Mouse (Mus musculus) neural tube, embryonic 12.5 days (tissue): Measurements from ENCODE around the gene Pip4k2a. TPM values are rescaled to one million over a fixed set of nuclear protein-coding genes. Genes with fewer than 3 reads are reported as not detected.

ENCODE experiments used
- ATAC-seq: fragments of 200-750 bp; cut with Nextera tagmentation; 2 replicates; pipeline ENCODE4 v1.8.0; 2017; ENCODE audit warnings: low read depth, mild to moderate bottlenecking, moderate TSS enrichment, moderate library complexity; ENCODE audit not compliant: low FRiP score
- H3K27ac ChIP-seq: fragments of 300-500 bp; sonication (generic); 2 replicates; pipeline ENCODE4 v1.5.1; 2016
- H3K27me3 ChIP-seq: fragments of 300-500 bp; sonication (generic); replicated peaks from 2 replicates; pipeline ENCODE4 v1.6.1; 2016; ENCODE audit warnings: mild to moderate bottlenecking
- H3K36me3 ChIP-seq: fragments of 300-500 bp; sonication (generic); 2 replicates; pipeline ENCODE4 v1.6.1; 2016; ENCODE audit warnings: mild to moderate bottlenecking
- H3K4me1 ChIP-seq: fragments of 300-500 bp; sonication (generic); 2 replicates; pipeline ENCODE4 v1.6.1; 2016
- H3K4me2 ChIP-seq: fragments of 300-500 bp; sonication (generic); replicated peaks from 2 replicates; pipeline ENCODE4 v1.6.1; 2016; ENCODE audit warnings: mild to moderate bottlenecking
- H3K4me3 ChIP-seq: fragments of 300-500 bp; sonication (generic); 2 replicates; pipeline ENCODE4 v1.5.1; 2016
- H3K9ac ChIP-seq: fragments of 300-500 bp; sonication (generic); 2 replicates; pipeline ENCODE4 v1.6.1; 2016; ENCODE audit warnings: mild to moderate bottlenecking
- H3K9me3 ChIP-seq: fragments of 300-500 bp; sonication (generic); 2 replicates; pipeline ENCODE4 v1.6.1; 2016; ENCODE audit warnings: mild to moderate bottlenecking
- WGBS: fragments of 180-500 bp; shearing (Covaris S2); methylation state at CpG from one replicate; pipeline ENCODE4 v1.1.7; 2016; 5-methylcytosine and 5-hydroxymethylcytosine counted together
- polyA plus RNA-seq: library from polyadenylated mRNA; unstranded; fragments of >200 nt; fragmentation: Nextera tagmentation; extraction: Ambion mirVana; gene quantifications from 2 replicates; pipeline ENCODE4 v1.2.1, GENCODE M21; 2016

The Pip4k2a gene
- polyA plus RNA-seq, 1 experiment from 2014 or later: 15.1 TPM

GRCm38 (mm10) chr2:18976175-18976574 lies 21.8 kb downstream of the Pip4k2a start:
- Histone ChIP-seq H3K4me2 (no peak overlapping the region), H3K4me1 (peaks cover 9% of the 10 kb centered on the region; the same call in 1 of the 2 replicates), H3K27me3 (no peaks in the 10 kb centered on the region), H3K4me3 (no peak overlapping the region), H3K27ac (no peak overlapping the region), H3K36me3 (no peaks in the 10 kb centered on the region), H3K9ac (no peak overlapping the region), H3K9me3 (0 out of 2 replicates have a peak, but pooled peaks cover 9% of the 10 kb centered on the region)
- WGBS: 92% methylated on average over 2 of the region's 2 CpGs
- no peak for ATAC-seq

GRCm38 (mm10) chr2:18974882-18975645 lies 22.9 kb downstream of the Pip4k2a start:
- H3K4me2 ChIP-seq: no peak overlapping the region
- H3K27ac ChIP-seq: no peak overlapping the region
- ATAC-seq: no peak
- no peaks in the 10 kb centered on the region for H3K27me3 ChIP-seq
- H3K9me3 ChIP-seq: 0 out of 2 replicates have a peak, but pooled peaks cover 9% of the 10 kb centered on the region
- WGBS: 69% methylated on average over 4 of the region's 4 CpGs
- H3K4me3 ChIP-seq: no peak overlapping the region
- no peak overlapping the region for H3K9ac ChIP-seq
- H3K4me1 ChIP-seq: peaks cover 8% of the 10 kb centered on the region; the same call in 1 of the 2 replicates
- H3K36me3 ChIP-seq: no peaks in the 10 kb centered on the region

- Histone ChIP-seq H3K9me3 (0 out of 2 replicates have a peak, but pooled peaks cover 9% of the 10 kb centered on the region), H3K36me3 (no peaks in the 10 kb centered on the region), H3K27me3 (no peaks in the 10 kb centered on the region), H3K4me3 (no peak overlapping the region), H3K9ac (no peak overlapping the region), H3K27ac (no peak overlapping the region), H3K4me1 (no peaks in the 10 kb centered on the region), H3K4me2 (no peak overlapping the region)
- no peak for ATAC-seq
- 86% methylated on average over 3 of the region's 3 CpGs for WGBS
Measured at GRCm38 (mm10) chr2:18971564-18971963, 26.4 kb downstream of the Pip4k2a start.

- H3K27ac ChIP-seq: no peak overlapping the region
- H3K9ac ChIP-seq: no peak overlapping the region
- H3K4me1 ChIP-seq: no peaks in the 10 kb centered on the region
- 80% methylated on average over 2 of the region's 2 CpGs for WGBS
- no peaks in the 10 kb centered on the region for H3K27me3 ChIP-seq
- no peak overlapping the region for H3K4me3 ChIP-seq
- no peak overlapping the region for H3K4me2 ChIP-seq
- 0 out of 2 replicates have a peak, but pooled peaks cover 9% of the 10 kb centered on the region for H3K9me3 ChIP-seq
- no peak for ATAC-seq
- no peaks in the 10 kb centered on the region for H3K36me3 ChIP-seq
Measured at GRCm38 (mm10) chr2:18970461-18970860, 27.5 kb downstream of the Pip4k2a start.

- Histone ChIP-seq H3K27ac (no peak overlapping the region), H3K9me3 (0 out of 2 replicates have a peak, but pooled peaks cover 9% of the 10 kb centered on the region), H3K4me3 (no peak overlapping the region), H3K4me2 (no peak overlapping the region), H3K9ac (no peak overlapping the region), H3K36me3 (no peaks in the 10 kb centered on the region), H3K27me3 (no peaks in the 10 kb centered on the region), H3K4me1 (no peaks in the 10 kb centered on the region)
- no peak for ATAC-seq
- 81% methylated on average over 5 of the region's 5 CpGs for whole genome bisulfite sequencing
Measured at GRCm38 (mm10) chr2:18969066-18969681, 28.8 kb downstream of the Pip4k2a start.

- no peak overlapping the region for H3K27ac ChIP-seq
- H3K4me3 ChIP-seq: no peak overlapping the region
- ATAC-seq: no peak
- H3K4me1 ChIP-seq: no peaks in the 10 kb centered on the region
- H3K4me2 ChIP-seq: no peak overlapping the region
- no peaks in the 10 kb centered on the region for H3K36me3 ChIP-seq
- no peak overlapping the region for H3K9ac ChIP-seq
- no peaks in the 10 kb centered on the region for H3K9me3 ChIP-seq
- H3K27me3 ChIP-seq: no peaks in the 10 kb centered on the region
- 93% methylated on average over 5 of the region's 5 CpGs for WGBS
Measured at GRCm38 (mm10) chr2:18967451-18968063, 30.4 kb downstream of the Pip4k2a start.

- Histone ChIP-seq H3K36me3 (no peaks in the 10 kb centered on the region), H3K27me3 (no peaks in the 10 kb centered on the region), H3K4me2 (no peak overlapping the region), H3K27ac (no peak overlapping the region), H3K9me3 (no peaks in the 10 kb centered on the region), H3K4me3 (no peak overlapping the region), H3K4me1 (no peaks in the 10 kb centered on the region), H3K9ac (no peak overlapping the region)
- ATAC-seq: no peak
- WGBS: 89% methylated on average over 5 of the region's 5 CpGs
Measured at GRCm38 (mm10) chr2:18966566-18966965, 31.4 kb downstream of the Pip4k2a start.

GRCm38 (mm10) chr2:18965950-18966349 lies 32.0 kb downstream of the Pip4k2a start:
- Histone ChIP-seq H3K27ac (no peak overlapping the region), H3K9me3 (no peaks in the 10 kb centered on the region), H3K4me3 (no peak overlapping the region), H3K9ac (no peak overlapping the region), H3K36me3 (no peaks in the 10 kb centered on the region), H3K4me1 (no peaks in the 10 kb centered on the region), H3K4me2 (no peak overlapping the region), H3K27me3 (no peaks in the 10 kb centered on the region)
- no peak for ATAC-seq
- WGBS: 94% methylated on average over 2 of the region's 2 CpGs

GRCm38 (mm10) chr2:18965108-18965507 lies 32.8 kb downstream of the Pip4k2a start:
- WGBS: 81% methylated on average over 3 of the region's 3 CpGs
- no peak for ATAC-seq
- no peak overlapping the region for H3K9ac ChIP-seq
- H3K9me3 ChIP-seq: no peaks in the 10 kb centered on the region
- H3K27me3 ChIP-seq: no peaks in the 10 kb centered on the region
- no peaks in the 10 kb centered on the region for H3K36me3 ChIP-seq
- H3K4me1 ChIP-seq: peaks cover 3% of the 10 kb centered on the region; the same call in 1 of the 2 replicates
- H3K27ac ChIP-seq: no peak overlapping the region
- no peak overlapping the region for H3K4me2 ChIP-seq
- H3K4me3 ChIP-seq: no peak overlapping the region

- Histone ChIP-seq H3K27ac (no peak overlapping the region), H3K27me3 (no peaks in the 10 kb centered on the region), H3K9ac (no peak overlapping the region), H3K36me3 (no peaks in the 10 kb centered on the region), H3K4me1 (peaks cover 3% of the 10 kb centered on the region; the same call in 1 of the 2 replicates), H3K4me2 (no peak overlapping the region), H3K9me3 (no peaks in the 10 kb centered on the region), H3K4me3 (no peak overlapping the region)
- WGBS: 80% methylated on average over 13 of the region's 13 CpGs
- ATAC-seq: no peak
Measured at GRCm38 (mm10) chr2:18963286-18964040, 34.5 kb downstream of the Pip4k2a start.

GRCm38 (mm10) chr2:18962502-18962901 lies 35.4 kb downstream of the Pip4k2a start:
- Histone ChIP-seq H3K9me3 (no peaks in the 10 kb centered on the region), H3K4me3 (no peak overlapping the region), H3K27me3 (no peaks in the 10 kb centered on the region), H3K9ac (no peak overlapping the region), H3K27ac (no peak overlapping the region), H3K4me2 (no peak overlapping the region), H3K36me3 (no peaks in the 10 kb centered on the region), H3K4me1 (peaks cover 3% of the 10 kb centered on the region; the same call in 1 of the 2 replicates)
- ATAC-seq: no peak
- WGBS: 82% methylated on average over 3 of the region's 3 CpGs
